Mouse (Mus musculus) cerebellum, adult 9-10 months (tissue): Measurements from ENCODE around the gene Fdxacb1.
A peak's percentile ranks its signal among the peaks of the same experiment; 100 is the strongest.

Experiments used
- DNase-seq: peaks from one replicate; pipeline ENCODE4 v3.0.0; 2022

Gene Fdxacb1

GRCm38 (mm10) chr9:50750706-50751105 lies 17.3 kb upstream of the Fdxacb1 start:
- DNase-seq, result no peak

- DNase-seq, result no peak
Measured at GRCm38 (mm10) chr9:50751323-50751722, 16.7 kb upstream of the Fdxacb1 start, which contains the start of gene Cryab. Cryab (plus strand) TSS chr9:50751325.

- DNase-seq, result no peak
Measured at GRCm38 (mm10) chr9:50752054-50752602, 15.9 kb upstream of the Fdxacb1 start, which contains the start of gene Hspb2. Hspb2 (minus strand) TSS chr9:50752354.

- peak; percentile 80 for DNase-seq
Measured at GRCm38 (mm10) chr9:50752784-50753615, 15.0 kb upstream of the Fdxacb1 start.

GRCm38 (mm10) chr9:50753947-50754346 lies 14.1 kb upstream of the Fdxacb1 start:
- no peak for DNase-seq

- DNase-seq, result no peak
Measured at GRCm38 (mm10) chr9:50756711-50757110, 11.3 kb upstream of the Fdxacb1 start.

- DNase-seq, result no peak
Measured at GRCm38 (mm10) chr9:50761520-50762243, 6.4 kb upstream of the Fdxacb1 start.

- no peak for DNase-seq
Measured at GRCm38 (mm10) chr9:50763331-50763730, 4.7 kb upstream of the Fdxacb1 start.

GRCm38 (mm10) chr9:50767531-50768106 lies 417 bp upstream of the Fdxacb1 start:
- DNase-seq, result peak; percentile 62

- no peak for DNase-seq
Measured at GRCm38 (mm10) chr9:50770011-50770410, 2.0 kb downstream of the Fdxacb1 start.

GRCm38 (mm10) chr9:50774026-50774462 lies 6.0 kb downstream of the Fdxacb1 start:
- DNase-seq, result no peak

- peak; percentile 89 for DNase-seq
Measured at GRCm38 (mm10) chr9:50774991-50775612, 7.1 kb downstream of the Fdxacb1 start, which contains the start of the genes Alg9 and 1110032A03Rik. Alg9 (plus strand) TSS chr9:50775019. 1110032A03Rik (minus strand) TSS chr9:50775520.

GRCm38 (mm10) chr9:50775662-50776126 lies 7.7 kb downstream of the Fdxacb1 start:
- DNase-seq, result no peak

GRCm38 (mm10) chr9:50776162-50776760 lies 8.2 kb downstream of the Fdxacb1 start:
- DNase-seq, result no peak

GRCm38 (mm10) chr9:50782155-50782554 lies 14.1 kb downstream of the Fdxacb1 start:
- no peak for DNase-seq

GRCm38 (mm10) chr9:50795266-50795665 lies 27.2 kb downstream of the Fdxacb1 start:
- DNase-seq, result no peak

GRCm38 (mm10) chr9:50796776-50797175 lies 28.7 kb downstream of the Fdxacb1 start:
- no peak for DNase-seq

GRCm38 (mm10) chr9:50797641-50798040 lies 29.6 kb downstream of the Fdxacb1 start:
- DNase-seq, result no peak

- DNase-seq, result no peak
Measured at GRCm38 (mm10) chr9:50798368-50798767, 30.3 kb downstream of the Fdxacb1 start.

GRCm38 (mm10) chr9:50800985-50801384 lies 32.9 kb downstream of the Fdxacb1 start:
- peak; percentile 46 for DNase-seq

GRCm38 (mm10) chr9:50803055-50803671 lies 35.1 kb downstream of the Fdxacb1 start:
- no peak for DNase-seq
